In the genomic region with DNA sequence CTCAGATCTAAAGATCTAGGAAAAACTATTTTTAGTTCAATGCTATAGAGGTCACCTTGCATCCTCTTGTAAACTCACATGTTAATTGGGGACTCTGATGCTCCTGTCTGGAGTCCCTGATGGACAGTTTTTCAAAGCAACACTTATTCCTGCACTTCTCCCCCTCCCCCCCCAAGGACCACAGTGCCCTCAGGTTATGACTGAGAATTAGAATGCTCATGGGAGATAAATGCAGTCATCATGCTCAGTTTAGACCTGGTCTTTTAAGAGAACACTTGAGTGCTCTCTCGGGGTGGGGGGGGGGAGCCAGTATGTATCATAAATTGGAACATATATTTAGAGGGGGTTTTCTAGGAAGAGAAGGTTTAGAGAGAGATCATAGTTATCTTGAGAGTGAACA, we compare ENCODE assay signal across 27 mouse cellular contexts.
"Had no signal": no experiment of that assay in that cellular context is flagged by ENCODE, and none has a peak within 500 bp of the region (broad histone marks: within the 10 kb centered on the region; RNA-seq: fewer than 3 reads in every experiment).

No protein-coding gene starts in this region.

- H3K36me3 ChIP-seq: heart, embryonic 13.5 days; heart, embryonic 15.5 days; hindbrain, embryonic 13.5 days; hindbrain, embryonic 15.5 days; kidney, embryonic 15.5 days; limb, embryonic 10.5 days; limb, embryonic 12.5 days; liver, embryonic 13.5 days had no signal

- H3K9ac ChIP-seq: heart, embryonic 13.5 days; heart, embryonic 15.5 days; hindbrain, embryonic 13.5 days; hindbrain, embryonic 15.5 days; kidney, embryonic 15.5 days; limb, embryonic 12.5 days; liver, embryonic 13.5 days had no signal

- H3K27ac ChIP-seq: heart, adult 2 months; heart, embryonic 13.5 days; heart, embryonic 15.5 days; hindbrain, embryonic 13.5 days; hindbrain, embryonic 15.5 days; hindbrain, postnatal 0 days; kidney, embryonic 15.5 days; kidney, postnatal 0 days; left cerebral cortex, adult 2 months; limb, embryonic 10.5 days; limb, embryonic 12.5 days; liver, embryonic 13.5 days had no signal

- H3K4me1 ChIP-seq: hindbrain, embryonic 13.5 days; hindbrain, embryonic 15.5 days; limb, embryonic 10.5 days; limb, embryonic 12.5 days had no signal

- H3K4me3 ChIP-seq: heart, adult 2 months; heart, embryonic 13.5 days; heart, embryonic 15.5 days; hindbrain, embryonic 13.5 days; hindbrain, embryonic 15.5 days; kidney, embryonic 15.5 days; left cerebral cortex, adult 2 months; limb, embryonic 10.5 days; limb, embryonic 12.5 days; liver, embryonic 13.5 days had no signal

- H3K4me2 ChIP-seq: heart, embryonic 11.5 days; heart, embryonic 13.5 days; heart, embryonic 15.5 days; hindbrain, embryonic 13.5 days; hindbrain, embryonic 15.5 days; kidney, embryonic 15.5 days; limb, embryonic 12.5 days; liver, embryonic 11.5 days; liver, embryonic 13.5 days had no signal

- H3K9me3 ChIP-seq: heart, embryonic 13.5 days; heart, embryonic 15.5 days; hindbrain, embryonic 13.5 days; hindbrain, embryonic 15.5 days; kidney, embryonic 15.5 days; limb, embryonic 10.5 days; limb, embryonic 12.5 days; liver, embryonic 13.5 days had no signal

- H3K27me3 ChIP-seq: heart, embryonic 13.5 days; heart, embryonic 15.5 days; hindbrain, embryonic 13.5 days; hindbrain, embryonic 15.5 days; kidney, embryonic 15.5 days; limb, embryonic 12.5 days; liver, embryonic 13.5 days had no signal

- DNase-seq: gastrocnemius, postnatal 14 days; gastrocnemius, postnatal 36 days; heart, adult 11 months; heart, adult 2 months; heart, postnatal 14 days; heart, postnatal 36 days; kidney, adult 11 months; kidney, adult 2 months; kidney, adult 9 months; kidney, postnatal 14 days; kidney, postnatal 36 days; layer of hippocampus, adult 9-11 months; layer of hippocampus, postnatal 36 days; liver; liver, embryonic 13.5 days had no signal
